Mouse (Mus musculus) heart, embryonic 14.5 days (tissue): ENCODE results near the gene Nod2. TPM values are rescaled to one million over a fixed set of nuclear protein-coding genes. Genes with fewer than 3 reads are reported as not detected.

Experiments used
- ATAC-seq: fragments of 200-750 bp; cut with Nextera tagmentation; 2 replicates; pipeline ENCODE4 v1.8.0; 2017; ENCODE audit warnings: low read depth, moderate TSS enrichment; ENCODE audit not compliant: insufficient number of reproducible peaks, insufficient read depth, low FRiP score
- H3K27ac ChIP-seq, 2 experiments: fragments of 200-500 bp in 1 of 2; fragments of 300-500 bp in 1 of 2; sonication (generic) in 1 of 2; replicated peaks in 1 of 2; 2 replicates each; pipeline ENCODE4 v1.5.1; 2012 to 2014; ENCODE audit warnings: low read depth in 2 of 2, low read length in 2 of 2, control low read depth in 1 of 2, mild to moderate bottlenecking in 1 of 2, mixed read lengths in 1 of 2; ENCODE audit not compliant: control insufficient read depth in 1 of 2, insufficient read depth in 1 of 2
- H3K27me3 ChIP-seq: fragments of 300-500 bp; sonication (generic); 2 replicates; pipeline ENCODE4 v1.6.1; 2014; ENCODE audit warnings: mild to moderate bottlenecking, low read length, control low read depth; ENCODE audit not compliant: control insufficient read depth, insufficient read depth
- H3K36me3 ChIP-seq: fragments of 300-500 bp; sonication (generic); 2 replicates; pipeline ENCODE4 v1.6.1; 2014; ENCODE audit warnings: mild to moderate bottlenecking, control low read depth, low read length, mixed read lengths; ENCODE audit not compliant: control insufficient read depth, insufficient read depth
- H3K4me1 ChIP-seq, 2 experiments: fragments of 200-500 bp in 1 of 2; fragments of 300-500 bp in 1 of 2; sonication (generic) in 1 of 2; 2 replicates each; pipeline ENCODE4 v1.6.1; 2012 to 2014; ENCODE audit warnings: low read length in 2 of 2, control low read depth in 1 of 2, mixed read lengths in 1 of 2; ENCODE audit not compliant: control insufficient read depth in 2 of 2, insufficient read depth in 2 of 2
- H3K4me2 ChIP-seq: fragments of 300-500 bp; sonication (generic); 2 replicates; pipeline ENCODE4 v1.6.1; 2014; ENCODE audit warnings: mild to moderate bottlenecking, low read length
- H3K4me3 ChIP-seq, 2 experiments: fragments of 200-500 bp in 1 of 2; fragments of 300-500 bp in 1 of 2; sonication (generic) in 1 of 2; 2 replicates each; pipeline ENCODE4 v1.5.1; 2012 to 2014; ENCODE audit warnings: low read length in 2 of 2, mild to moderate bottlenecking in 2 of 2, control low read depth in 1 of 2, low read depth in 1 of 2, moderate library complexity in 1 of 2; ENCODE audit not compliant: control insufficient read depth in 1 of 2, insufficient read depth in 1 of 2
- H3K9ac ChIP-seq: fragments of 300-500 bp; sonication (generic); 2 replicates; pipeline ENCODE4 v1.6.1; 2014; ENCODE audit warnings: mild to moderate bottlenecking, low read length
- H3K9me3 ChIP-seq: fragments of 300-500 bp; sonication (generic); 2 replicates; pipeline ENCODE4 v1.6.1; 2016; ENCODE audit warnings: low read length, control low read depth; ENCODE audit not compliant: control insufficient read depth
- WGBS: fragments of 180-500 bp; shearing (Covaris S2); extraction: QIAGEN DNeasy Blood & Tissue Kit; methylation state at CpG from one replicate; pipeline ENCODE4 v1.1.7; 2014; 5-methylcytosine and 5-hydroxymethylcytosine counted together
- polyA plus RNA-seq: library from polyadenylated mRNA; unstranded; fragments of >200 nt; fragmentation: Nextera tagmentation; extraction: Ambion mirVana; gene quantifications from 2 replicates; pipeline ENCODE4 v1.2.1, GENCODE M21; 2014

Nod2 gene
- polyA plus RNA-seq, 1 experiment from 2014 or later, result not detected

DNA sequence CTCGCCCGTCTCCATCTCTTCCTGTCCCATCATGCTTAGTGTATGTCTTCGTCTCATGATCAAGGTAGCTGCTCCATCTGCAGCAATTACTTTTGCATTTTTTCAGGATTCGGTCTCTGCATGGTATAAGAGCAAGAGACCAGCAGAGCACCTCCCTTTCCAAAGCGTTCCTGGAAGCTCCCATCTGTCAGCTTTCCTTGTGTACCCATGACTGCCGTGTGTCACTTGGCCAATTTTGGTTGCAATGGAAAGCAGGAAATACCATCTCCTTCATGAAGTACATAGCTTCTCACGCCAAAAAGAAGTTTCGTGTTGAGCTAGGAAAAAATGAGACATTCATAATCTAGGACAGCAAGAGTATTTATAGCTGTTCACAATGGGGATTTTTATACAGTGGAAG is 33.9 kb downstream of the Nod2 start:
- Histone ChIP-seq H3K4me2 (no peak overlapping the region), H3K9ac (no peak overlapping the region), H3K27me3 (0 out of 2 replicates have a peak, but pooled peaks cover 2% of the 10 kb centered on the region), H3K9me3 (no peaks in the 10 kb centered on the region), H3K36me3 (no peaks in the 10 kb centered on the region), H3K4me3 (no peak overlapping the region), H3K4me1 (no peaks in the 10 kb centered on the region), H3K27ac (no peak overlapping the region)
- WGBS, result 80% methylated on average over 8 of the region's 8 CpGs
- ATAC-seq, result no peak

DNA sequence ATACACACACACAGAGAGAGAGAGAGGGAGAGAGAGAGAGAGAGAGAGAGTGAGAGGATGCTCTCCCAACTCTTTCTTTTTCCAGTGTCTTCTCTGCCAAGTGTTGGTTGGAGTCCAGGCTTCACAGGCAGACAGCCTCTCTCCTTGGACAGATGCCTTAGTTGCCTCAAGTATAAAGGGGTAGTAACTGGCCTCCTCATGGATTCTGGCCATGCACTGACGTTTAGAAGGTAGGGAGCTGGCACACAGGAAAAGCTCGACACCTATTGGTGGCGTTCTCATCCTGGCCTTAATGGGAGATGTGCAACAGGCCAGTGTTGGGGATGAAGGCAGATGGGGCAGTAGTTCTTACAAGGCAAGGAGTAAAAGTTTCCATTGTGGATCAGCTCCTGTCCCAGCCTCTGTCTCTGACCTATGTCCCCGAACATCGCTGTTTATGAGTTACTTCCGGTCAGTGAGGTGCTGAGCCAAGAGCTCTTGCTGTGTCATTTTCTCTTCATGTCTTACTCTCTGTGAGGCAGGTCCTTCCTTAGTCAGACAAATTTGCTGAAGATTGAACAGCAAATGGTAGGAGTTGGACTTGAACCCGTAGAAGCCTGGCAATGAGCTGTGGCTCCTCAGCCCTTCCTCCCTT is 36.7 kb downstream of the Nod2 start:
- no peaks in the 10 kb centered on the region for H3K36me3 ChIP-seq
- H3K9me3 ChIP-seq, result no peaks in the 10 kb centered on the region
- no peaks in the 10 kb centered on the region for H3K27me3 ChIP-seq
- H3K4me2 ChIP-seq, result no peak overlapping the region
- no peak overlapping the region for H3K9ac ChIP-seq
- no peak for ATAC-seq
- no peak overlapping the region for H3K4me3 ChIP-seq
- peaks cover 3 to 4% of the 10 kb centered on the region in 2 experiments; a peak in 1 of 4 replicates for H3K4me1 ChIP-seq
- 79% methylated on average over 7 of the region's 7 CpGs for WGBS
- H3K27ac ChIP-seq, result no peak overlapping the region

DNA sequence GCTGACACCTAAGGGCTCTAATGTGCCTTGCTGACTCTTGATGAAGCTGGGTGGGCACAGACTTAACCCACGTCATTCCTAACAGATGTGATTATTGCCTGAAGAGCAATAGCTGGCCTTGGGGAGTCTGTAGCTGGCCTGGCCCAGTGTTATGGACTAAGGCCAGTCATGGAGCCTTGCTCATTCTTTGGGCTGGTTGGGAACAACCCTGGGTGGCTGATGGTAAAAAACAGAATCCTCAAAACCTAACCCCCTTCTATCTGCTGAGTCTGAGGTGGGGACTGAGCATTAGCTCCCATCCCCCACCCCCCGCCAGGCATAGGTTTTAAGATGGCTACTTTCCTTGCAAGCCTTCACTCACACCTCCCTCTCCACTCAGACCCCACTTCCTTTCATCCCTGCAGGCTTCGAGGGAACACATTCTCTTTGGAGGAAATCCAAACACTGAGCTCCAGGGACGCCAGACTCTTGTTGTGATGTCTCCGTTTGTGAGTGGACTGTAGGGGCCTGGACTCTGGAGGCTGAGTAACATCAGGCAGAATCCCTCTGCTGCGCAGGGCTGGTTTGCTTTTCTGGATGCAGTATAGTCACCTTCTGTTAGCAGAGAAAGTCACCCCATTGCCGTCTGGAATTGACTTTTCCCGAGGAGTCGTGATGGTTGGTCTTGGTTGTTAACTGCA is 39.3 kb downstream of the Nod2 start:
- ATAC-seq, result 0 out of 2 replicates have a peak, but pooled peaks have one; percentile 21
- H3K36me3 ChIP-seq, result no peaks in the 10 kb centered on the region
- 45% methylated on average over 9 of the region's 9 CpGs for WGBS
- H3K9ac ChIP-seq, result no peak overlapping the region
- H3K9me3 ChIP-seq, result no peaks in the 10 kb centered on the region
- H3K4me3 ChIP-seq, result no peak overlapping the region
- H3K27me3 ChIP-seq, result no peaks in the 10 kb centered on the region
- H3K4me2 ChIP-seq, result no peak overlapping the region
- H3K27ac ChIP-seq, result no peak overlapping the region
- peaks cover 3 to 4% of the 10 kb centered on the region in 2 experiments; a peak in 1 of 4 replicates for H3K4me1 ChIP-seq

DNA sequence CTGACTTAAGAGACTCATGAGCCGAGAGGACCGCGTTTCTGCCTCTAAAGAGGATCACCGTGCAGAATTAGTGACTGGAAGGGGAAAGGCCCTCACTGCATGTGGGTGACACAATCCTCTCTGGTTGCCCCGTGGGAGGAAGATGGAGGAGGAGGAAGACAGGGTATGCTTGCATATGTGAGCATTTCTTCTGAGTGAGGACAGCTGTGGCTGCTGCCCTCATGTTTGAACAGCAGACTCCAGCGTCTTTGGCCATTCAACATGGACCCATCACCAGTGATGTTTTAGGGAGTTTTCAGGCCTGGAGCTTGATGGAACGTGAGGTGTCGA is 39.8 kb downstream of the Nod2 start:
- no peaks in the 10 kb centered on the region for H3K36me3 ChIP-seq
- WGBS, result 69% methylated on average over 8 of the region's 8 CpGs
- ATAC-seq, result no peak
- H3K9me3 ChIP-seq, result no peaks in the 10 kb centered on the region
- H3K4me2 ChIP-seq, result no peak overlapping the region
- H3K4me3 ChIP-seq, result no peak overlapping the region
- no peaks in the 10 kb centered on the region for H3K27me3 ChIP-seq
- H3K9ac ChIP-seq, result no peak overlapping the region
- H3K4me1 ChIP-seq, result peaks cover 3 to 4% of the 10 kb centered on the region in 2 experiments; a peak in 3 of 4 replicates
- no peak overlapping the region for H3K27ac ChIP-seq

DNA sequence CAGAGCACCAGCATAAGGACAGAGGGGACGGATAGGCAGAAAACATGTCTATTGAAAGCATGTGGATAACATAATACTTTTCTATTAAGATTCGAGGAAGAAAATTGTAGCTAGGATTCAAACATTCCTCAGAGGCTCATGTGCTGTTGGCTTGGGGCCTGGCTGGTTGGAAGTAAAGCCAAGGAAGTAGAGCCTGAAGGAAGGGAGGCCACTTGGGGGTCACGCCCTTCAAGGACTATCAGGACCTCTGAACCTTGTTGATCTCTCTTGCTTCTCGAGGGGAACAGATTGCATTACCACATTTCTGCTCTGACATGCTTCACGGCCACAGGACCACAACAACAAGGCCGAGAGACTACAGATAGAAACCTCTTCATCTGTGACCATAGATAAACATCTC is 42.0 kb downstream of the Nod2 start:
- no peak for ATAC-seq
- no peaks in the 10 kb centered on the region for H3K27me3 ChIP-seq
- WGBS, result 77% methylated on average over 6 of the region's 6 CpGs

DNA sequence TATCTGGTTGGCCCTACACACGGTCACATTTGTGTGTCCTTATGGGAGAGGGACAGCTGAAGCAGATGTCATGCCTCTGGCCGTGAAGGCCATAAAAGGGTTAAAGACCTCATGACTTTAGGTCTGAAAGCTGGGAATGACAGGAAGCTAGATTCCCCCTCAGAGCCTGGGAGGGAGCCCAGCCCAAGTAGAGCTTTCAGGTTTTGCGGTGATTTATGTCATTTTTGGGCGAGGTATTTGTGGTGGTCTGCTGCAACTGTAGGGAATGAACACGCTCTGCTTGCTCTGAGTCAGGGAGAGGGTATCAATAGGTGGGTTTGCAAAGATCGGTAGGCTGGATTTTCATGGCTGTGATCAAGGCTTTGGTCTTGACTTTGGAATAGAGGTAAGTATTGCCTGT is 42.8 kb downstream of the Nod2 start:
- Histone ChIP-seq H3K4me1 (peaks cover 3 to 8% of the 10 kb centered on the region in 2 experiments; a peak in 3 of 4 replicates), H3K4me2 (no peak overlapping the region), H3K27me3 (no peaks in the 10 kb centered on the region), H3K27ac (no peak overlapping the region), H3K4me3 (no peak overlapping the region), H3K36me3 (no peaks in the 10 kb centered on the region), H3K9me3 (no peaks in the 10 kb centered on the region), H3K9ac (no peak overlapping the region)
- no peak for ATAC-seq
- 76% methylated on average over 6 of the region's 6 CpGs for WGBS

More for the DNA sequence above, 42.0 kb downstream of the Nod2 start:
- Histone ChIP-seq H3K4me1 (peaks cover 3 to 8% of the 10 kb centered on the region in 2 experiments; a peak in 3 of 4 replicates), H3K36me3 (no peaks in the 10 kb centered on the region), H3K4me3 (no peak overlapping the region), H3K4me2 (no peak overlapping the region), H3K27ac (no peak overlapping the region), H3K9ac (no peak overlapping the region), H3K9me3 (no peaks in the 10 kb centered on the region)

DNA sequence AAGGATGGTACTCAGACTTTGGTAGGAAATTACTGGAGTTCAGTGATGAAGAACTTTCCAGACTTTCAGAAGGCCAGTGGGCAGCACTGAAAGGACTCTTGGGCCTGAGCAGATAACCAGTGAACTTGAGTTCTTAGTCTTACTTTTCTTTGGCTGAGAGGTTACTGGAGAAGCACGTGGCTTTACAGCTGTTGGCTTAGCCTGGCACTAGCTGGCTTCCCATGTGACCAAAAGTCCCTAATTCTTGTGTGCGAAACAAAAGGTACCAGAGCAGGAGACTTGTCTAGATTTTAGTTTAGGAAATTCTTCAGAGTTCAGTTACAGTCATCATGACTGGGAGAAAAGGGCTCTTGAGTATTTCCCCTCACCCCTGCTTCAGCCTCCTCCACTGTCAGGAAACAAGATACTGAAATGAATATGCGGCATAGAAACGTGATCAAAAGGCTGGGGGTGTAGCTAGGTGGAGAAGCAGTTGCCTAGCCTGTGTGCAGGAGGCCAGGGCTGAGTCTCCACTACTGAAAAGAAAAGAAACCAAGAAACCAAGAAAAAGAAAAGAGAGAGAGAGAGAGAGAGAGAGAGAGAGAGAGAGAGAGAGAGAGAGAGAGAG is 44.3 kb downstream of the Nod2 start:
- H3K4me2 ChIP-seq, result no peak overlapping the region
- H3K9ac ChIP-seq, result no peak overlapping the region
- no peak for ATAC-seq
- H3K36me3 ChIP-seq, result no peaks in the 10 kb centered on the region
- no peak overlapping the region for H3K27ac ChIP-seq
- H3K4me3 ChIP-seq, result no peak overlapping the region
- H3K9me3 ChIP-seq, result no peaks in the 10 kb centered on the region
- no peaks in the 10 kb centered on the region for H3K27me3 ChIP-seq
- 35% methylated on average over 4 of the region's 4 CpGs for WGBS
- H3K4me1 ChIP-seq, result peaks cover 3 to 4% of the 10 kb centered on the region in 2 experiments; a peak in 2 of 4 replicates
